In genomic region chr8:95715676-95716531, GRCm38 (mm10) we compare ENCODE assay signal across 8 mouse cellular contexts. TPM values are rescaled to one million over a fixed set of nuclear protein-coding genes. Genes with fewer than 3 reads are reported as not detected.
DNase-seq lines count a peak whose midpoint lies in the region; ATAC-seq lines count a peak whose summit lies in the region.

Gene Setd6 (plus strand): TSS chr8:95715881.

- peak within 1 kb of the TSS; percentile 97 for H3K4me2 ChIP-seq in hindbrain, embryonic 11.5 days (replicated peaks; ENCODE audit: low read depth, low read length)

- H3K9ac ChIP-seq in hindbrain, embryonic 11.5 days (ENCODE audit: low read depth, low read length): peak within 1 kb of the TSS; percentile 76

- peak; percentile 86 for ATAC-seq in hindbrain, embryonic 11.5 days (ENCODE audit: low FRiP score)

- peak within 1 kb of the TSS; percentile 80 for H3K4me3 ChIP-seq in hindbrain, embryonic 11.5 days (ENCODE audit: low read depth, low read length)

- under 1% methylated on average over 73 of the region's 79 CpGs for WGBS in hindbrain, embryonic 11.5 days

- peak; percentile 90 for DNase-seq in R1 (ENCODE audit: low read depth, low spot score)
- peak; percentile 89 to 91 for DNase-seq in cerebellum, postnatal 10 days
- peak; percentile 73 to 80 for DNase-seq in frontal cortex, postnatal 10 days (ENCODE audit: low spot score in 2 of 2)
- peak; percentile 92 for DNase-seq in hindbrain, embryonic 11.5 days (ENCODE audit: low spot score)
- DNase-seq in layer of hippocampus, postnatal 25 days (ENCODE audit: extremely low spot score in 1 of 2, low spot score in 1 of 2): peak; percentile 78 to 81
- peak; percentile 87 to 90 for DNase-seq in lung, postnatal 4 days
- peak; percentile 77 for DNase-seq in retina, postnatal 7 days (ENCODE audit: low read depth, low spot score)
- peak; percentile 80 for DNase-seq in urinary bladder, adult 2 months (ENCODE audit: low spot score)

- H3K9me3 ChIP-seq in hindbrain, embryonic 11.5 days (ENCODE audit: control insufficient read depth, low read length): no peaks in the 10 kb centered on the region

- H3K4me1 ChIP-seq in hindbrain, embryonic 11.5 days (replicated peaks; ENCODE audit: control insufficient read depth, insufficient read depth, low read length): peaks cover 5% of the 10 kb centered on the region

- H3K36me3 ChIP-seq in hindbrain, embryonic 11.5 days (ENCODE audit: control insufficient read depth, insufficient read depth, low read length): no peaks in the 10 kb centered on the region; the same call in 1 of the 2 replicates

- H3K27me3 ChIP-seq in hindbrain, embryonic 11.5 days (ENCODE audit: control insufficient read depth, insufficient read depth, low read length): no peaks in the 10 kb centered on the region

- H3K27ac ChIP-seq in hindbrain, embryonic 11.5 days (ENCODE audit: low read depth, low read length): peak within 1 kb of the TSS; percentile 17

RNA-seq across cellular contexts. Expression of gene Setd6, which starts in this region (rescaled TPM):
- 18.2 and 21.3 TPM in 2 replicates for polyA plus RNA-seq in hindbrain, embryonic 11.5 days (2014; fragmentation: Nextera tagmentation; extraction: Ambion mirVana)
- 10 to 100 TPM; 19.9 to 22.0 TPM for total RNA-seq in layer of hippocampus, postnatal 25 days (2021)
- 30.1 and 31.3 TPM in 2 replicates for polyA plus RNA-seq in urinary bladder, adult 2 months (2012; rRNA removed)

Comparison
In these comparisons a context has a peak if more than half of its experiments do, and no peak if none do; other contexts are left out.
1. Peak in every context shown above with its lines: DNase-seq, ATAC-seq, H3K4me3 ChIP-seq and H3K27ac ChIP-seq.